Mouse (Mus musculus) heart, adult 9 months (tissue): Measurements from ENCODE around the gene Chd1l.

Experiments used
- DNase-seq, 2 experiments: peaks; one replicate each; pipeline ENCODE4 v3.0.0; 2022; ENCODE audit warnings: low spot score in 2 of 2

Chd1l gene

GRCm38 (mm10) chr3:97524835-97525234, 85.2 kb downstream of the Chd1l start:
- no peak for DNase-seq

DNA sequence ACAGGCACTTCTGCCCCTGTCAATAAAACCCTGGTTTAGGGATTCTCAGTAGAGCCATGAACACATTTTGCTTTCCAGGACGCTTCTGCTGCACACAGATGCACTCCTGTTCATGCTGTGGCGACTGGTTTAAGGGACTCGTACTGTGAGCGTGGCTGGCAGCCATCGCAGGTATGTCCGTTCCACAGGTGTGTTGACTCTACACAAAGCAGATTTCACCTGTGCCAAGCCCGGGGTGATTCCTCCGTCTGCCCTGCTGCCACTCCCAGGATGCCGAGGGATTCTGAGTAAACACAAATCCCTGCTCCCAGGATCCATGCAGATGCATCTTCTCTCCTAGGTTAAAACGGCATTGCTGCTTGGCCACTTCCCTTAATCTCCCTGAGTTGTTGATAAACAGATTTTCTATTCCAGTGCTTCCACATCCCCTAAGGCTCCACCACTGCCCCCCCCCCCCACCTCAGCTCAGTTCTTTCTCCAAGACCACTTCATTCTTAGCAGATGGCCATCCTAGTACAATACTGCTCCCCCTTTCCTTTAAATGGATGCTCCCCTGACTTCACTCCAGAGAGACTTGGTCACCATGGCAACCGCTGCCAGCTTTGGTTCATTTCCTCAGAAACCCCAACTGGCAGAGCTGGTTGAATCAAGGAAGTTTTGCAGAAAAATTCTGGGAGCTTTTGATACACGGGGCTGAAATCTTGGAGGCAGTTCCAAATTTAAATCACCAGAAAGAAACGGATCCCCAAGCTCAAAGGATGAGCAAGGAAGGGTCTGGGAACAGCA, 87.9 kb downstream of the Chd1l start:
- no peak for DNase-seq

DNA sequence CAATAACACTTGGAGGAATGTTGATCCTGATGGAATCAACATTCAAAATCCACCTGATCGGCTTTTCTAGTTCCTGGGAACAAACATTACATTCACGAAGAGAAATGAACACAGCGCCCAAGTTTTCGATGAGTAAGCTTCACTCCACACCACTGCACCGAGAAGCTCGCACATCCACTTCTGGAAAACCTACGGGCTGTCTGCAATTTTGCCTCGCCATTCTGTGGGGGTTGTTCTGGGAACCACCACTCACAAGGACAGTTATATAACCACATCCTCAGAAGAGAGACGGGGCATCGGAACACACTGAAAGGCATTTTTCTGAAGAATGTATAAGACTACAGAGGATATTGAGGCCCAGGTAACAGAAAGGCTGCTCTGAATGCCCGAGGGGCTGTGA, 90.1 kb downstream of the Chd1l start:
- DNase-seq, result no peak

DNA sequence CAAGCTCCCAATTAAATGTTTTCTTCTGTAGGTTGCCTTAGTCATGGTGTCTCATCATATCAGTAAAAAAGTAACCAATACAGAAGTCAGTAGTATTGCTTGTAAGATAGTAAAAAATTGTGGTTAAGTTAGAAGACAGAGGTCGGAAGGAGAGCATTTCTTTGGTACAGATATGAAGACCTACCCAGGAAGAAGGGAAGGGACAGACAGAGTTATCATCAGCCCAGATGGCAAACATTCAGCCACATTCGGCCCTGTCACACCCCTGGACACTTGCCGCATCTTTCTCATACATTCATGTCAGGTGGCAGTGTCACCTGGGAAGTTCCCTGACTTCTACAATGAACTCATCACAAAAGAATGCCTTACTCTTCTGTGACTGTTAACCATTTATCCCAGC, 97.7 kb downstream of the Chd1l start:
- no peak for DNase-seq
